Mouse (Mus musculus) MEL (cell line): ENCODE data around the gene Rab44. TPM values are rescaled to one million over a fixed set of nuclear protein-coding genes. Genes with fewer than 3 reads are reported as not detected.
"Not testable (repeated sequence)": the region's sequence is repeated elsewhere in the genome, so short reads cannot be mapped to it uniquely, and the experiment has no call there.

ENCODE experiments used
- DNase-seq: peaks from one replicate; pipeline ENCODE4 v3.0.0; 2011; ENCODE audit warnings: low read depth, low spot score
- H3K27ac ChIP-seq: 2 replicates; pipeline ENCODE4 v1.5.1; 2012; ENCODE audit warnings: low read depth, mild to moderate bottlenecking, control low read depth, low read length, moderate library complexity; ENCODE audit not compliant: control insufficient read depth
- H3K27me3 ChIP-seq, 2 experiments: fragments of 150-350 bp in 1 of 2; sonication (generic) in 1 of 2; 2 replicates each; pipeline ENCODE4 v1.6.1; 2012; ENCODE audit warnings: low read length in 2 of 2, mild to moderate bottlenecking in 2 of 2, improper control_type of control experiment in 1 of 2, moderate library complexity in 1 of 2; ENCODE audit not compliant: insufficient read depth in 2 of 2, control insufficient read depth in 1 of 2
- H3K36me3 ChIP-seq, 2 experiments: 2 replicates each; pipeline ENCODE4 v1.6.1; 2012 to 2014; ENCODE audit warnings: low read length in 2 of 2, improper control_type of control experiment in 1 of 2, inconsistent platforms in 1 of 2, mild to moderate bottlenecking in 1 of 2; ENCODE audit not compliant: insufficient read depth in 2 of 2, control insufficient read depth in 1 of 2
- H3K4me1 ChIP-seq, 2 experiments: fragments of 150-350 bp in 1 of 2; sonication (generic) in 1 of 2; 2 replicates each; pipeline ENCODE4 v1.6.1; 2012; ENCODE audit warnings: low read length in 2 of 2, improper control_type of control experiment in 1 of 2, mild to moderate bottlenecking in 1 of 2; ENCODE audit not compliant: insufficient read depth in 2 of 2, control insufficient read depth in 1 of 2
- H3K4me3 ChIP-seq, 2 experiments: fragments of 150-350 bp in 1 of 2; sonication (generic) in 1 of 2; 2 replicates each; pipeline ENCODE4 v1.5.1; 2012; ENCODE audit warnings: low read depth in 2 of 2, low read length in 2 of 2, mild to moderate bottlenecking in 2 of 2, moderate library complexity in 2 of 2, control low read depth in 1 of 2, improper control_type of control experiment in 1 of 2; ENCODE audit not compliant: control insufficient read depth in 1 of 2, insufficient read depth in 1 of 2
- H3K79me2 ChIP-seq: 2 replicates; pipeline ENCODE4 v1.6.1; 2012; ENCODE audit warnings: mild to moderate bottlenecking, low read length, moderate library complexity; ENCODE audit not compliant: control insufficient read depth, poor library complexity, insufficient read depth
- H3K9ac ChIP-seq: 2 replicates; pipeline ENCODE4 v1.6.1; 2012; ENCODE audit warnings: low read depth, mild to moderate bottlenecking, control low read depth, low read length, moderate library complexity; ENCODE audit not compliant: control insufficient read depth, poor library complexity, severe bottlenecking
- H3K9me3 ChIP-seq: fragments of 150-350 bp; sonication (generic); replicated peaks from 2 replicates; pipeline ENCODE4 v1.6.1; 2012; ENCODE audit warnings: mild to moderate bottlenecking, low read length, improper control_type of control experiment, moderate library complexity; ENCODE audit not compliant: insufficient read depth
- CHD1 ChIP-seq: IDR thresholded peaks from 2 replicates; pipeline ENCODE4 v1.6.1; 2012; ENCODE audit warnings: low read depth, mild to moderate bottlenecking, inconsistent platforms, low read length, improper control_type of control experiment
- CHD2 ChIP-seq: IDR thresholded peaks from 2 replicates; pipeline ENCODE4 v1.6.1; 2011; ENCODE audit warnings: low read length, improper control_type of control experiment
- E2F4 ChIP-seq: IDR thresholded peaks from 2 replicates; pipeline ENCODE4 v1.6.1; 2011; ENCODE audit warnings: low read depth, low read length, improper control_type of control experiment, borderline replicate concordance
- ELF1 ChIP-seq: IDR thresholded peaks from 2 replicates; pipeline ENCODE4 v1.6.1; 2014; ENCODE audit warnings: low read depth, mild to moderate bottlenecking, inconsistent platforms, low read length, improper control_type of control experiment, moderate library complexity
- EP300 ChIP-seq, 2 experiments: IDR thresholded peaks; 2 replicates each; pipeline ENCODE4 v1.6.1; 2011; ENCODE audit warnings: improper control_type of control experiment in 2 of 2, low read length in 2 of 2, low read depth in 1 of 2, mild to moderate bottlenecking in 1 of 2
- ETS1 ChIP-seq: IDR thresholded peaks from 2 replicates; pipeline ENCODE4 v1.6.1; 2012; ENCODE audit warnings: low read depth, mild to moderate bottlenecking, inconsistent platforms, low read length, improper control_type of control experiment, moderate library complexity
- GATA1 ChIP-seq: IDR thresholded peaks from 2 replicates; pipeline ENCODE4 v1.6.1; 2011; ENCODE audit warnings: low read depth, low read length, improper control_type of control experiment
- HCFC1 ChIP-seq: IDR thresholded peaks from 2 replicates; pipeline ENCODE4 v1.6.1; 2012; ENCODE audit warnings: low read depth, mild to moderate bottlenecking, inconsistent platforms, low read length, improper control_type of control experiment, moderate library complexity
- KAT2A ChIP-seq: conservative IDR thresholded peaks from 2 replicates; pipeline ENCODE4 v1.6.1; 2012; ENCODE audit warnings: low read depth, low read length, improper control_type of control experiment, inconsistent platforms
- MAZ ChIP-seq: IDR thresholded peaks from 2 replicates; pipeline ENCODE4 v1.6.1; 2012; ENCODE audit warnings: low read depth, mild to moderate bottlenecking, inconsistent platforms, low read length, improper control_type of control experiment
- NELFE ChIP-seq: IDR thresholded peaks from 2 replicates; pipeline ENCODE4 v1.6.1; 2011; ENCODE audit warnings: low read depth, low read length, improper control_type of control experiment
- NRF1 ChIP-seq: IDR thresholded peaks from 2 replicates; pipeline ENCODE4 v1.6.1; 2014; ENCODE audit warnings: low read depth, mild to moderate bottlenecking, inconsistent platforms, low read length, improper control_type of control experiment, moderate library complexity; ENCODE audit not compliant: poor library complexity, insufficient read depth, severe bottlenecking
- POLR2A ChIP-seq, 2 experiments: IDR thresholded peaks; 2 replicates each; pipeline ENCODE4 v1.6.1; 2011 to 2012; ENCODE audit warnings: low read length in 2 of 2, mild to moderate bottlenecking in 2 of 2, control low read depth in 1 of 2, improper control_type of control experiment in 1 of 2, low read depth in 1 of 2, moderate library complexity in 1 of 2; ENCODE audit not compliant: control insufficient read depth in 1 of 2, insufficient read depth in 1 of 2, poor library complexity in 1 of 2
- POLR2AphosphoS5 ChIP-seq: IDR thresholded peaks from 2 replicates; pipeline ENCODE4 v1.6.1; 2012; ENCODE audit warnings: low read depth, borderline replicate concordance, mild to moderate bottlenecking, inconsistent platforms, low read length, moderate library complexity, mixed read lengths
- RCOR1 ChIP-seq: IDR thresholded peaks from 2 replicates; pipeline ENCODE4 v1.6.1; 2012; ENCODE audit warnings: low read depth, mild to moderate bottlenecking, inconsistent platforms, low read length, improper control_type of control experiment
- SIN3A ChIP-seq: IDR thresholded peaks from 2 replicates; pipeline ENCODE4 v1.6.1; 2012; ENCODE audit warnings: low read length, improper control_type of control experiment, inconsistent platforms
- SMC3 ChIP-seq: IDR thresholded peaks from 2 replicates; pipeline ENCODE4 v1.6.1; 2011; ENCODE audit warnings: low read depth, low read length, improper control_type of control experiment
- TAL1 ChIP-seq: IDR thresholded peaks from 2 replicates; pipeline ENCODE4 v1.6.1; 2012; ENCODE audit warnings: mild to moderate bottlenecking, inconsistent platforms, low read length, moderate library complexity, mixed read lengths
- TBP ChIP-seq: IDR thresholded peaks from 2 replicates; pipeline ENCODE4 v1.8.0; 2011; ENCODE audit warnings: low read depth, low read length, improper control_type of control experiment
- UBTF ChIP-seq: IDR thresholded peaks from 2 replicates; pipeline ENCODE4 v1.6.1; 2012; ENCODE audit warnings: low read depth, mild to moderate bottlenecking, inconsistent platforms, low read length, improper control_type of control experiment, moderate library complexity, borderline replicate concordance; ENCODE audit not compliant: insufficient read depth
- USF1 ChIP-seq: IDR thresholded peaks from 2 replicates; pipeline ENCODE4 v1.6.1; 2014; ENCODE audit warnings: low read depth, mild to moderate bottlenecking, inconsistent platforms, low read length, improper control_type of control experiment, moderate library complexity
- polyA plus RNA-seq, 2 experiments: library from polyadenylated mRNA; stranded (reverse) in 1 of 2; unstranded in 1 of 2; fragments of >175 nt in 1 of 2; fragments of >200 nt in 1 of 2; gene quantifications; 2 replicates each; pipeline versions ENCODE4 v1.2.1 to v1.2.4; 2012; ENCODE audit warnings: low replicate concordance in 2 of 2, low read depth in 1 of 2; ENCODE audit not compliant: insufficient read length in 2 of 2, insufficient read depth in 1 of 2, missing spikeins in 1 of 2
- total RNA-seq: library from RNA; depleted of rRNA; stranded (reverse); fragments of 300-350 nt; gene quantifications from 2 replicates; pipeline ENCODE4 v1.2.3, GENCODE M21; 2012

Gene Rab44
- total and polyA plus RNA-seq, 3 experiments: 7.0 to 9.5 TPM; not detected in 1

GRCm38 (mm10) chr17:29067416-29067815, 46.5 kb upstream of the Rab44 start:
- H3K79me2 ChIP-seq, H3K27ac ChIP-seq, H3K36me3 ChIP-seq, H3K4me3 ChIP-seq, H3K9ac ChIP-seq, H3K9me3 ChIP-seq, H3K27me3 ChIP-seq: not testable (repeated sequence)
- peaks cover 3 to 14% of the 10 kb centered on the region in 2 experiments; a peak in 3 of 4 replicates for H3K4me1 ChIP-seq
- peak; percentile 55 for DNase-seq
- TF ChIP-seq ETS1: peak; percentile 13; the same call in 1 of the 2 replicates

DNA sequence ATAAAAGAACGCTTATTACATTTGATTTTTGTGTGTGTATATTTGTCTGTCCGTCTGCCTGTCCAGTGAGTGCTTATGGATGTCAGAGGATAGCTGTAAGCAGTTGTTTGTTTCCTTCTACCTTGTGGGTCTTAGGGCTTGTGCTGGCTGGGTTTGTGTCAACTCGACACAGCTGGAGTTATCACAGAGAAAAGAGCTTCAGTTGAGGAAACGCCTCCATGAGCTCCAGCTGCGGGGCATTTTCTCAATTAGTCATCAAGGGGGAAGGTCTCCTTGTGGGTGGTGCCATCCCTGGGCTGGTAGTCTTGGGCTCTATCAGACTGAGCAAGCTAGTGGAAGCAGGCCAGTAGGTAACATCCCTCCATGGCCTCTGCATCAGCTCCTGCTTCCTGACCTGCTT, 46.1 kb upstream of the Rab44 start:
- H3K27me3 ChIP-seq: no peaks in the 10 kb centered on the region
- H3K36me3 ChIP-seq: peaks cover 0 to 6% of the 10 kb centered on the region in 2 experiments; a peak in 2 of 4 replicates
- TF ChIP-seq EP300 (IDR thresholded peaks at IDR 0.05; ENCODE audit: low read depth in 1 of 2, low read length in 2 of 2) (peak; percentile 6 to 31; a peak in 1 of 4 replicates), POLR2AphosphoS5 (no peak), SIN3A (peak; percentile 46; the same call in 1 of the 2 replicates), SMC3 (no peak), HCFC1 (no peak), ETS1 (peak; percentile 66)
- DNase-seq: peak; percentile 56
- no peaks in the 10 kb centered on the region for H3K79me2 ChIP-seq
- H3K4me3 ChIP-seq: no peak overlapping the region
- H3K27ac ChIP-seq: 0 out of 2 replicates have a peak overlapping the region, but pooled peaks have one; percentile 24
- H3K9me3 ChIP-seq: no peaks in the 10 kb centered on the region
- H3K9ac ChIP-seq: no peak overlapping the region
- H3K4me1 ChIP-seq: peaks cover 3 to 14% of the 10 kb centered on the region in 2 experiments; a peak in 3 of 4 replicates

GRCm38 (mm10) chr17:29069063-29069462, 44.9 kb upstream of the Rab44 start:
- H3K27ac ChIP-seq: no peak overlapping the region
- no peak overlapping the region for H3K9ac ChIP-seq
- no peaks in the 10 kb centered on the region for H3K9me3 ChIP-seq
- no peaks in the 10 kb centered on the region for H3K27me3 ChIP-seq
- peaks cover 0 to 6% of the 10 kb centered on the region in 2 experiments; a peak in 2 of 4 replicates for H3K36me3 ChIP-seq
- no peak for DNase-seq
- no peak overlapping the region for H3K4me3 ChIP-seq
- TF ChIP-seq CHD1: no peak
- TF ChIP-seq E2F4: no peak
- TF ChIP-seq GATA1: no peak
- TF ChIP-seq POLR2AphosphoS5: no peak
- TF ChIP-seq TBP: no peak
- no peak for TF ChIP-seq TAL1
- no peak for TF ChIP-seq USF1
- no peak for TF ChIP-seq MAZ
- TF ChIP-seq ELF1: no peak
- no peak for TF ChIP-seq SMC3
- TF ChIP-seq UBTF: no peak
- no peak for TF ChIP-seq POLR2A (IDR thresholded peaks at IDR 0.05; ENCODE audit: control insufficient read depth in 1 of 2, insufficient read depth in 1 of 2, low read depth in 1 of 2, low read length in 2 of 2, poor library complexity in 1 of 2)
- TF ChIP-seq NRF1: no peak
- no peak for TF ChIP-seq RCOR1
- no peak for TF ChIP-seq CHD2
- no peak for TF ChIP-seq NELFE
- no peak for TF ChIP-seq KAT2A
- no peak for TF ChIP-seq EP300 (IDR thresholded peaks at IDR 0.05; ENCODE audit: low read depth in 1 of 2, low read length in 2 of 2)
- peaks cover 3 to 14% of the 10 kb centered on the region in 2 experiments; a peak in 3 of 4 replicates for H3K4me1 ChIP-seq
- H3K79me2 ChIP-seq: no peaks in the 10 kb centered on the region
